Mouse (Mus musculus): ENCODE measurements around the gene Recql. TPM values are rescaled to one million over a fixed set of nuclear protein-coding genes. Genes with fewer than 3 reads are reported as not detected.

Recql gene
- polyA plus RNA-seq, 1 experiment from 2014 or later, result 14.9 TPM

DNA sequence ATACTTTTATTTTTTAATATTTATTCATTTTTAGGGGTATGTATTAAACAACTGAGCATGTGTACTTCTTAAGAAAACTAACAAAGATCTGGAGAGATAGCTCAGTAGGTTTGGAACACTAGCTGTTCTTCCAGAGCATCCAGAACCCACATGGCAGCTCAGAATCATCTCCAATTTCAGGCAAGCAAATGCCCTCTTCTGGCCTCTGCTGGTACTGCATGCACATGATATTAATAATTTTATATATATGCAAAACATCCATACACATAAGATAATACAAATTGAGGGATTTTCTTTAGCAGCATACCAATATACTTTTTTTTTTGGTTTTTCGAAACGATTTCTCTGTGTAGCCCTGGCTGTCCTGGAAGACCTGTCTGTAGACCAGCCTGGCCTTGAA lies 43.3 kb downstream of the Recql start:
- no peak for ATAC-seq (replicated peaks; ENCODE audit: low FRiP score, low read depth)
- peak; percentile 44 for DNase-seq (ENCODE audit: low spot score)
- TF ChIP-seq CTCF (IDR thresholded peaks at IDR 0.05; ENCODE audit: low read depth), result peak; percentile 77
- Histone ChIP-seq H3K27ac (no peak overlapping the region), H3K9me3 (replicated peaks; ENCODE audit: low read length) (no peaks in the 10 kb centered on the region), H3K4me2 (ENCODE audit: low read length) (no peak overlapping the region), H3K36me3 (ENCODE audit: insufficient read depth, low read length) (0 out of 2 replicates have a peak, but pooled peaks cover 1% of the 10 kb centered on the region), H3K4me3 (replicated peaks; ENCODE audit: low read depth, low read length) (no peak overlapping the region), H3K27me3 (ENCODE audit: insufficient read depth, low read length) (no peaks in the 10 kb centered on the region), H3K9ac (ENCODE audit: low read depth, low read length) (no peak overlapping the region), H3K4me1 (replicated peaks; ENCODE audit: insufficient read depth, low read length) (peaks cover 9% of the 10 kb centered on the region)
- WGBS, result 72% methylated on average over 2 of the region's 2 CpGs

DNA sequence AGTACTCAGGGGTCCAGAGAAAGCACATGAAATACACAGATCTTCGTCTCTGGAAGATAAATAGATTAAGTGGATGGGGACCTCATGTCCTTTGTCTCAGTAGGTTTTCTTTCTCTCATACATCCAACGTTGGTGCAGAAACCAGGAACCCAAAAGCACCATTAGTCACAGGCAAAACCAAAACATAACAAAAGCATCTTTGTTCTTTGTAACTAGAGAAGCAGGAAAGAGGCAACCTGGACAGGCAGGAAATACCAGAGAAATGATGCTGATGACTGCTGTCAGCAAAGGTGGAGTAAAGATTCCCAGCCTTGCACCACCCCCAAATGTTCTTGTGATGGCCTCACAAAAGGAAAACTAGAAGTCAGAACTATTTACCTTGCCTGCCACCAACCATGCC lies 47.3 kb downstream of the Recql start:
- no peak for DNase-seq (ENCODE audit: low spot score)
- H3K4me2 ChIP-seq (ENCODE audit: low read length), result no peak overlapping the region

DNA sequence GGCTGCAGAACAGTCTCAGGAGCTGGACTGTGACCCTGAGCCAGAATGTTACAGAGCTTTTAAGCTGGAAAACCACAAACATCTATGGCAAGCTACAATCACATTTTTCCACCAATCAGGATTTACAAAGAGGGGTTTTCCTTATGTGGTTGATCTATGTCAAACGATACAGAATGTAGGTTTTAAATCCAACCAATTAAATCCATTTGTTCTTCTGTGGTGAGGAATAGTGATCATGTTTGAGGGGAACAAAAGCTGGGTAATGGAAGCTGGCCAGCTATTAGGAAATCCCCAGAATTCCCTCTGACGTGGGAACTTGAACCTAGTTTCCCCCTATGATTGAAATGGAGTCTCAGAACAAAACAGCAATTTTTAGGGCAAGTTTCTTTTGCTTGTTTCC lies 47.9 kb downstream of the Recql start:
- ATAC-seq (replicated peaks; ENCODE audit: low FRiP score, low read depth) (no peak), DNase-seq (ENCODE audit: low spot score) (no peak)

More for the DNA sequence above, 47.3 kb downstream of the Recql start:
- H3K4me3 ChIP-seq (replicated peaks; ENCODE audit: low read depth, low read length), result no peak overlapping the region
- no peak for ATAC-seq (replicated peaks; ENCODE audit: low FRiP score, low read depth)
- H3K4me1 ChIP-seq (replicated peaks; ENCODE audit: insufficient read depth, low read length), result no peaks in the 10 kb centered on the region
- no peak overlapping the region for H3K27ac ChIP-seq
- H3K9ac ChIP-seq (ENCODE audit: low read depth, low read length), result no peak overlapping the region
- no peaks in the 10 kb centered on the region for H3K36me3 ChIP-seq (ENCODE audit: insufficient read depth, low read length)
- H3K27me3 ChIP-seq (ENCODE audit: insufficient read depth, low read length), result no peaks in the 10 kb centered on the region
- H3K9me3 ChIP-seq (replicated peaks; ENCODE audit: low read length), result no peaks in the 10 kb centered on the region
- 33% methylated on average over 2 of the region's 2 CpGs for WGBS
- no peak for TF ChIP-seq CTCF (IDR thresholded peaks at IDR 0.05; ENCODE audit: low read depth)

DNA sequence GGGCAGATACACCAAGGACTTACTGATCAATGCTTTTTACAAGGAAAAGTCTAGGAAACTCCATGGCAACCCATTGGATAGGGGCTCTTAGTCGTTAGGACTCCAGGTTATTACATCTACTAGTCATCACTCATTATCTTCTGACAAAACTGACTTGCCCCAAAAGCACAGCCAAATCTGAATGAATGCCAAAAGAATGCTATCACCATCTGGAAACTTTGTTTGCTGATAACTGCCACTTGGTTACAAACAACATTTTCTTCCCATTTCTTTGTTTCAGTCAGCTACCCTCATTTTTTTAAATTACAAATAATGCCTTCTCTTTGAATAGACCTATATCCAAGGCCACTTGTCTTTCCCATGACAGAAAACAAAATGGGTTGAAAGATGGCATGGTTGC lies 57.7 kb downstream of the Recql start:
- DNase-seq (ENCODE audit: low spot score) (no peak), ATAC-seq (replicated peaks; ENCODE audit: low FRiP score, low read depth) (no peak)
- no peak overlapping the region for H3K4me3 ChIP-seq (replicated peaks; ENCODE audit: low read depth, low read length)
- no peak for TF ChIP-seq CTCF (IDR thresholded peaks at IDR 0.05; ENCODE audit: low read depth)
- H3K9me3 ChIP-seq (replicated peaks; ENCODE audit: low read length), result no peaks in the 10 kb centered on the region
- 53% methylated on average over 1 of the region's 1 CpGs for WGBS
- no peak overlapping the region for H3K4me2 ChIP-seq (ENCODE audit: low read length)
- H3K27ac ChIP-seq, result no peak overlapping the region
- no peak overlapping the region for H3K9ac ChIP-seq (ENCODE audit: low read depth, low read length)
- H3K27me3 ChIP-seq (ENCODE audit: insufficient read depth, low read length), result no peaks in the 10 kb centered on the region
- no peaks in the 10 kb centered on the region for H3K4me1 ChIP-seq (replicated peaks; ENCODE audit: insufficient read depth, low read length)
- H3K36me3 ChIP-seq (ENCODE audit: insufficient read depth, low read length), result no peaks in the 10 kb centered on the region

More for the DNA sequence above, 47.9 kb downstream of the Recql start:
- Histone ChIP-seq H3K4me3 (replicated peaks; ENCODE audit: low read depth, low read length) (no peak overlapping the region), H3K27ac (no peak overlapping the region), H3K27me3 (ENCODE audit: insufficient read depth, low read length) (no peaks in the 10 kb centered on the region), H3K36me3 (ENCODE audit: insufficient read depth, low read length) (no peaks in the 10 kb centered on the region), H3K4me2 (ENCODE audit: low read length) (no peak overlapping the region), H3K9ac (ENCODE audit: low read depth, low read length) (no peak overlapping the region), H3K9me3 (replicated peaks; ENCODE audit: low read length) (no peaks in the 10 kb centered on the region), H3K4me1 (replicated peaks; ENCODE audit: insufficient read depth, low read length) (no peaks in the 10 kb centered on the region)
- WGBS, result 73% methylated on average over 2 of the region's 2 CpGs
- TF ChIP-seq CTCF (IDR thresholded peaks at IDR 0.05; ENCODE audit: low read depth), result no peak

DNA sequence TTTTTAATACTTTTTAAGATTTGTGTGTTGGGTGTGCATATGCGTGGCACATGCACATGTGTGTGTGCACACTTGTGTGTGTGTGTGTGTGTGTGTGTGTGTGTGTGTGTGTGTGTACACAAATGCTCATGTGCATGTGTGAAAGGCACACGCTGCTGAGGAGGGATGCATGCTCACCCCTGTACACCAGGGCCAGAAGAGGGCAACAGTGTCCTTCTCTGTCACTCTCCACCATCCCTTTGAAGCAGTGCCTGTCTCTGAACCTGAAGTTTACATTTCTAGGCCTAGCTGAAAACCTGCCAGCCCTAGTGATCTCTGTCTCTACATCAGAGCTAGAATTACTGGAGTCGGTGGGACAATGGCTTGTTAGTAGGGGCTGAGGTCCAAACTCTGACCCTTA lies 60.3 kb downstream of the Recql start:
- H3K27me3 ChIP-seq (ENCODE audit: insufficient read depth, low read length), result no peaks in the 10 kb centered on the region
- 63% methylated on average over 3 of the region's 3 CpGs for WGBS
- H3K9ac ChIP-seq (ENCODE audit: low read depth, low read length), result no peak overlapping the region
- TF ChIP-seq CTCF (IDR thresholded peaks at IDR 0.05; ENCODE audit: low read depth), result peak; percentile 17; the same call in 1 of the 2 replicates
- DNase-seq (ENCODE audit: low spot score), result no peak
- no peaks in the 10 kb centered on the region for H3K4me1 ChIP-seq (replicated peaks; ENCODE audit: insufficient read depth, low read length)
- no peaks in the 10 kb centered on the region for H3K9me3 ChIP-seq (replicated peaks; ENCODE audit: low read length)
- no peak for ATAC-seq (replicated peaks; ENCODE audit: low FRiP score, low read depth)
- no peaks in the 10 kb centered on the region for H3K36me3 ChIP-seq (ENCODE audit: insufficient read depth, low read length)
- H3K27ac ChIP-seq, result no peak overlapping the region
- no peak overlapping the region for H3K4me2 ChIP-seq (ENCODE audit: low read length)
- H3K4me3 ChIP-seq (replicated peaks; ENCODE audit: low read depth, low read length), result no peak overlapping the region

DNA sequence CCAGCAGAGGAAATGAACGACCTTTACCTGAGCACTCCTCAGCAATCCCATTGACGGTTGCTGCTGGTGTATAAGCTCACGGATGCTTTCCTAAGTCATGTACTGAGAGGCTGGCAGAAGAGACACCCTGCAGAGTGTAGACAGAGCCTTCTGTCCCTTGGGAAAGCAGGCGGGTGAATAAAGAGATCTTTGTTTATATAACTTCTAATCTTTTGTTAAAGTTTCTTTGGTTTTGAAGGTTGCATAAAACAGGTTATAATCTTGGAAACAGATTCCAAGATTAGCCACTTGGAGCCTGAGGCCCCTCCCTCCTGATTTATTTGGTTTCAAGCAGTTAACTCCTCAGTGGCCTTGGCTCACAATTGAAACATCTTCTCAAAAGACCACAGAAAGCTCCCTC lies 64.0 kb downstream of the Recql start, which contains the start of gene Slco1a5:
Gene Slco1a5, minus strand, starts transcription at position 101 of the 400 bp plus-strand sequence.
- no peak within 1 kb of the TSS for H3K4me2 ChIP-seq (ENCODE audit: low read length)
- no peak within 1 kb of the TSS for H3K4me3 ChIP-seq (replicated peaks; ENCODE audit: low read depth, low read length)
- H3K4me1 ChIP-seq (replicated peaks; ENCODE audit: insufficient read depth, low read length), result no peaks in the 10 kb centered on the region
- no peak for TF ChIP-seq CTCF (IDR thresholded peaks at IDR 0.05; ENCODE audit: low read depth)
- H3K36me3 ChIP-seq (ENCODE audit: insufficient read depth, low read length), result no peaks in the 10 kb centered on the region
- no peaks in the 10 kb centered on the region for H3K27me3 ChIP-seq (ENCODE audit: insufficient read depth, low read length)
- WGBS, result 43% methylated on average over 4 of the region's 4 CpGs
- no peak within 1 kb of the TSS for H3K27ac ChIP-seq
- H3K9me3 ChIP-seq (replicated peaks; ENCODE audit: low read length), result no peaks in the 10 kb centered on the region
- no peak for ATAC-seq (replicated peaks; ENCODE audit: low FRiP score, low read depth)
- no peak within 1 kb of the TSS for H3K9ac ChIP-seq (ENCODE audit: low read depth, low read length)
- DNase-seq (ENCODE audit: low spot score), result no peak

DNA sequence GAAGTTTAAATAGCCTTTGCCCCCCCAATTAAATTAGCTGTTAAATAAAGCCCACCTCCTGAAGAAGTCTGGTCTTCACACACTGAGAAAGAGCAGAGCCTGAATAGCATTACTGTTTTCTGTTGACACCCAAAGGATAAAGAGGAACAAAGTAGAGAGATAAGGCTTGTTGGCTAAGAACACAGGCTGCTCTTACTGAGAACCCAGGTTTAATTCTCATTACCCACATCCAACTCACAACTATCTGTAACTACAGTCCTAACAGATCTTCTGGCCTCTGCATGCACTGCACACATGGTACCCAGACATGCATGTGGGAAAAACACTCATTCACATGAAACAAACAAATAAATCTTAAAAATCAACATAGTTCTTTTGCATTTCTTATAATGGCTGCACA lies 69.8 kb downstream of the Recql start:
- H3K9ac ChIP-seq (ENCODE audit: low read depth, low read length), result no peak overlapping the region
- no peak overlapping the region for H3K27ac ChIP-seq
- no peaks in the 10 kb centered on the region for H3K9me3 ChIP-seq (replicated peaks; ENCODE audit: low read length)
- ATAC-seq (replicated peaks; ENCODE audit: low FRiP score, low read depth) (no peak), DNase-seq (ENCODE audit: low spot score) (no peak)
- H3K4me1 ChIP-seq (replicated peaks; ENCODE audit: insufficient read depth, low read length), result no peaks in the 10 kb centered on the region
- no peaks in the 10 kb centered on the region for H3K27me3 ChIP-seq (ENCODE audit: insufficient read depth, low read length)
- H3K4me3 ChIP-seq (replicated peaks; ENCODE audit: low read depth, low read length), result no peak overlapping the region
- H3K4me2 ChIP-seq (ENCODE audit: low read length), result no peak overlapping the region
- no peaks in the 10 kb centered on the region for H3K36me3 ChIP-seq (ENCODE audit: insufficient read depth, low read length)
- TF ChIP-seq CTCF (IDR thresholded peaks at IDR 0.05; ENCODE audit: low read depth), result no peak
